In genomic region chr5:76702104-76702503, GRCm38 (mm10) we compare ENCODE assay signal across 9 mouse cellular contexts. TPM values are rescaled to one million over a fixed set of nuclear protein-coding genes. Genes with fewer than 3 reads are reported as not detected.
DNase-seq lines count a peak whose midpoint lies in the region; ATAC-seq lines count a peak whose summit lies in the region.
"Had no signal": no experiment of that assay in that cellular context is flagged by ENCODE, and none has a peak within 500 bp of the region (broad histone marks: within the 10 kb centered on the region; RNA-seq: fewer than 3 reads in every experiment).

No protein-coding gene starts in this region.

- H3K9ac ChIP-seq in liver, embryonic 13.5 days, result no peak overlapping the region
- peak overlapping the region; percentile 30; the same call in 1 of the 2 replicates for H3K9ac ChIP-seq in embryonic facial prominence, embryonic 14.5 days (ENCODE audit: low read depth, low read length)
- no peak overlapping the region for H3K9ac ChIP-seq in hindbrain, embryonic 15.5 days

- no peak overlapping the region for H3K27ac ChIP-seq in liver, embryonic 13.5 days
- peak overlapping the region; percentile 57 for H3K27ac ChIP-seq in embryonic facial prominence, embryonic 14.5 days (replicated peaks; ENCODE audit: low read depth, low read length)
- H3K27ac ChIP-seq in hindbrain, embryonic 15.5 days (replicated peaks), result peak overlapping the region; percentile 52; the same call in 1 of the 2 replicates

- no peak for ATAC-seq in liver, embryonic 13.5 days (ENCODE audit: low read depth)
- peak; percentile 60 for ATAC-seq in embryonic facial prominence, embryonic 14.5 days (ENCODE audit: low read depth)
- no peak for ATAC-seq in hindbrain, embryonic 15.5 days (ENCODE audit: low FRiP score, low read depth)

- H3K4me3 ChIP-seq in liver, embryonic 13.5 days (replicated peaks), result no peak overlapping the region
- H3K4me3 ChIP-seq in embryonic facial prominence, embryonic 14.5 days (ENCODE audit: low read depth, low read length), result peak overlapping the region; percentile 29
- no peak overlapping the region for H3K4me3 ChIP-seq in hindbrain, embryonic 15.5 days

- peaks cover 32% of the 10 kb centered on the region for H3K4me1 ChIP-seq in liver, embryonic 13.5 days (replicated peaks)
- peaks cover 18% of the 10 kb centered on the region for H3K4me1 ChIP-seq in embryonic facial prominence, embryonic 14.5 days (ENCODE audit: control insufficient read depth, insufficient read depth, low read length)
- H3K4me1 ChIP-seq in hindbrain, embryonic 15.5 days (replicated peaks), result peaks cover 65% of the 10 kb centered on the region

- no peaks in the 10 kb centered on the region for H3K36me3 ChIP-seq in liver, embryonic 13.5 days
- H3K36me3 ChIP-seq in embryonic facial prominence, embryonic 14.5 days (ENCODE audit: control insufficient read depth, insufficient read depth, low read length), result no peaks in the 10 kb centered on the region
- no peaks in the 10 kb centered on the region for H3K36me3 ChIP-seq in hindbrain, embryonic 15.5 days

- 0 out of 2 replicates have a peak overlapping the region, but pooled peaks have one; percentile 21 for H3K4me2 ChIP-seq in liver, embryonic 13.5 days
- H3K4me2 ChIP-seq in embryonic facial prominence, embryonic 14.5 days (ENCODE audit: low read depth, low read length), result peak overlapping the region; percentile 43
- H3K4me2 ChIP-seq in hindbrain, embryonic 15.5 days, result peak overlapping the region; percentile 18; the same call in 1 of the 2 replicates

- H3K27me3 ChIP-seq in liver, embryonic 13.5 days, result no peaks in the 10 kb centered on the region
- no peaks in the 10 kb centered on the region for H3K27me3 ChIP-seq in embryonic facial prominence, embryonic 14.5 days (replicated peaks; ENCODE audit: control insufficient read depth, insufficient read depth, low read length)
- H3K27me3 ChIP-seq in hindbrain, embryonic 15.5 days, result no peaks in the 10 kb centered on the region

- H3K9me3 ChIP-seq in liver, embryonic 13.5 days (replicated peaks), result no peaks in the 10 kb centered on the region
- H3K9me3 ChIP-seq in embryonic facial prominence, embryonic 14.5 days (ENCODE audit: control insufficient read depth, low read length), result no peaks in the 10 kb centered on the region
- no peaks in the 10 kb centered on the region for H3K9me3 ChIP-seq in hindbrain, embryonic 15.5 days
- H3K9me3 ChIP-seq: G1E had no signal

- WGBS in liver, embryonic 13.5 days (ENCODE audit: insufficient replicate concordance), result 67% methylated on average over 9 of the region's 9 CpGs
- 29% methylated on average over 9 of the region's 9 CpGs for WGBS in embryonic facial prominence, embryonic 14.5 days
- 39% methylated on average over 9 of the region's 9 CpGs for WGBS in hindbrain, embryonic 15.5 days

- no peak for DNase-seq in liver, embryonic 13.5 days
- DNase-seq in liver, result no peak
- peak; percentile 41 for DNase-seq in embryonic facial prominence, embryonic 14.5 days (ENCODE audit: low spot score)
- peak; percentile 38 for DNase-seq in retina, embryonic 14.5 days (ENCODE audit: low spot score)
- DNase-seq in cerebellum, postnatal 36 days, result no peak
- DNase-seq in frontal cortex, adult 2 months (ENCODE audit: extremely low spot score in 1 of 2, low spot score in 1 of 2), result no peak
- DNase-seq in left cerebral cortex, adult 11 months (ENCODE audit: low spot score), result no peak

RNA-seq across cellular contexts. Expression of gene C530008M17Rik, which starts 45.8 kb away (rescaled TPM):
- 7.4 and 7.5 TPM in 2 replicates for polyA plus RNA-seq in liver, embryonic 13.5 days (2015; fragmentation: Nextera tagmentation; extraction: Ambion mirVana)
- 9.8 and 10.8 TPM in 2 replicates for polyA plus RNA-seq in embryonic facial prominence, embryonic 14.5 days (2014; fragmentation: Nextera tagmentation; extraction: Ambion mirVana)
- polyA plus RNA-seq in hindbrain, embryonic 15.5 days (2015; fragmentation: Nextera tagmentation; extraction: Ambion mirVana), result 68.1 and 76.2 TPM in 2 replicates
- 33.1 and 38.0 TPM in 2 replicates for polyA plus RNA-seq in frontal cortex, adult 2 months (2012; rRNA removed)

Comparison
In these comparisons a context has a peak if more than half of its experiments do, and no peak if none do; other contexts are left out.
1. DNase-seq: peak in embryonic facial prominence, embryonic 14.5 days (single experiment) and retina, embryonic 14.5 days (single experiment); none in liver, embryonic 13.5 days (single experiment), liver (single experiment), cerebellum, postnatal 36 days (0 of 2), frontal cortex, adult 2 months (0 of 2) and left cerebral cortex, adult 11 months (single experiment).
2. Peak in every context shown above with its lines, with median percentiles within 50 percentile points of each other: H3K4me2 ChIP-seq.